Mouse (Mus musculus) hindbrain, embryonic 10.5 days (tissue): ENCODE results near the gene Mtrf1. TPM values are rescaled to one million over a fixed set of nuclear protein-coding genes. Genes with fewer than 3 reads are reported as not detected.
A peak's percentile ranks its signal among the peaks of the same experiment; 100 is the strongest.

ENCODE experiments used
- DNase-seq: peaks from one replicate; pipeline ENCODE4 v3.0.0-alpha.2; 2017; ENCODE audit warnings: low spot score
- H3K27ac ChIP-seq: fragments of 300-500 bp; sonication (generic); 2 replicates; pipeline ENCODE4 v1.5.1; 2016; ENCODE audit warnings: mild to moderate bottlenecking, moderate library complexity
- H3K27me3 ChIP-seq: fragments of 300-500 bp; sonication (generic); 2 replicates; pipeline ENCODE4 v1.6.1; 2016; ENCODE audit warnings: mild to moderate bottlenecking; ENCODE audit not compliant: poor library complexity, insufficient read depth, severe bottlenecking
- H3K36me3 ChIP-seq: fragments of 300-500 bp; sonication (generic); 2 replicates; pipeline ENCODE4 v1.6.1; 2016; ENCODE audit warnings: mild to moderate bottlenecking, moderate library complexity
- H3K4me1 ChIP-seq: fragments of 300-500 bp; sonication (generic); replicated peaks from 2 replicates; pipeline ENCODE4 v1.6.1; 2016; ENCODE audit warnings: mild to moderate bottlenecking
- H3K4me3 ChIP-seq: fragments of 300-500 bp; sonication (generic); 2 replicates; pipeline ENCODE4 v1.5.1; 2016; ENCODE audit warnings: mild to moderate bottlenecking, moderate library complexity
- H3K9me3 ChIP-seq: fragments of 300-500 bp; sonication (generic); 2 replicates; pipeline ENCODE4 v1.6.1; 2016; ENCODE audit warnings: mild to moderate bottlenecking, moderate library complexity
- WGBS: fragments of 180-500 bp; shearing (Covaris S2); methylation state at CpG from one replicate; pipeline ENCODE4 v1.1.7; 2016; 5-methylcytosine and 5-hydroxymethylcytosine counted together
- polyA plus RNA-seq: library from polyadenylated mRNA; unstranded; fragments of >200 nt; fragmentation: Nextera tagmentation; extraction: Ambion mirVana; gene quantifications from 2 replicates; pipeline ENCODE4 v1.2.1, GENCODE M21; 2016

Gene Mtrf1
- 9.5 and 10.5 TPM in 2 replicates for polyA plus RNA-seq

- Histone ChIP-seq H3K4me1 (peaks cover 10% of the 10 kb centered on the region), H3K27me3 (no peaks in the 10 kb centered on the region), H3K36me3 (peaks cover 13% of the 10 kb centered on the region), H3K27ac (peak within 1 kb of the TSS; percentile 94), H3K4me3 (peak within 1 kb of the TSS; percentile 60), H3K9me3 (no peaks in the 10 kb centered on the region)
- 21% methylated on average over 23 of the region's 23 CpGs for WGBS
- DNase-seq: peak; percentile 71
These were observed at the start of gene Mtrf1 for GRCm38 (mm10) chr14:79397321-79398122. Mtrf1 (plus strand) TSS chr14:79397772.

GRCm38 (mm10) chr14:79358055-79358454, 39.5 kb upstream of the Mtrf1 start:
- H3K4me1 ChIP-seq: no peaks in the 10 kb centered on the region
- H3K27ac ChIP-seq: no peak overlapping the region
- no peak for DNase-seq
- peaks cover 86% of the 10 kb centered on the region for H3K36me3 ChIP-seq
- H3K4me3 ChIP-seq: no peak overlapping the region
- H3K27me3 ChIP-seq: no peaks in the 10 kb centered on the region
- H3K9me3 ChIP-seq: no peaks in the 10 kb centered on the region
- 93% methylated on average over 2 of the region's 2 CpGs for WGBS

GRCm38 (mm10) chr14:79377041-79377440, 20.5 kb upstream of the Mtrf1 start:
- H3K4me1 ChIP-seq: no peaks in the 10 kb centered on the region
- no peaks in the 10 kb centered on the region for H3K27me3 ChIP-seq
- H3K9me3 ChIP-seq: no peaks in the 10 kb centered on the region
- no peak for DNase-seq
- no peak overlapping the region for H3K4me3 ChIP-seq
- no peak overlapping the region for H3K27ac ChIP-seq
- H3K36me3 ChIP-seq: peaks cover 61% of the 10 kb centered on the region

GRCm38 (mm10) chr14:79383120-79383519, 14.5 kb upstream of the Mtrf1 start:
- 0 out of 2 replicates have a peak, but pooled peaks cover 4% of the 10 kb centered on the region for H3K4me1 ChIP-seq
- 96% methylated on average over 7 of the region's 7 CpGs for WGBS
- no peak for DNase-seq
- H3K27me3 ChIP-seq: no peaks in the 10 kb centered on the region
- peaks cover 86% of the 10 kb centered on the region for H3K36me3 ChIP-seq
- no peaks in the 10 kb centered on the region for H3K9me3 ChIP-seq
- H3K27ac ChIP-seq: no peak overlapping the region
- H3K4me3 ChIP-seq: no peak overlapping the region

- H3K27ac ChIP-seq: no peak overlapping the region
- peaks cover 20% of the 10 kb centered on the region for H3K4me1 ChIP-seq
- no peaks in the 10 kb centered on the region for H3K27me3 ChIP-seq
- 94% methylated on average over 3 of the region's 3 CpGs for WGBS
- no peaks in the 10 kb centered on the region for H3K9me3 ChIP-seq
- peaks cover 43% of the 10 kb centered on the region for H3K36me3 ChIP-seq
- no peak overlapping the region for H3K4me3 ChIP-seq
- DNase-seq: no peak
These were observed 9.3 kb upstream of the Mtrf1 start for GRCm38 (mm10) chr14:79388304-79388703.

GRCm38 (mm10) chr14:79389438-79390264, 7.9 kb upstream of the Mtrf1 start:
- no peak for DNase-seq
- WGBS: 4% methylated on average over 16 of the region's 16 CpGs
- Histone ChIP-seq H3K27me3 (no peaks in the 10 kb centered on the region), H3K4me3 (peak overlapping the region; percentile 81), H3K9me3 (no peaks in the 10 kb centered on the region), H3K36me3 (peaks cover 33% of the 10 kb centered on the region), H3K4me1 (peaks cover 20% of the 10 kb centered on the region), H3K27ac (peak overlapping the region; percentile 95)

GRCm38 (mm10) chr14:79390265-79390926, 7.2 kb upstream of the Mtrf1 start, which contains the start of gene Naa16:
Naa16 (minus strand) TSS chr14:79390778.
- Histone ChIP-seq H3K27ac (peak within 1 kb of the TSS; percentile 95), H3K36me3 (peaks cover 26% of the 10 kb centered on the region), H3K4me3 (peak within 1 kb of the TSS; percentile 81), H3K27me3 (no peaks in the 10 kb centered on the region), H3K9me3 (no peaks in the 10 kb centered on the region), H3K4me1 (peaks cover 20% of the 10 kb centered on the region)
- DNase-seq: peak; percentile 98
- WGBS: under 1% methylated on average over 71 of the region's 71 CpGs

GRCm38 (mm10) chr14:79393289-79393688, 4.3 kb upstream of the Mtrf1 start:
- peaks cover 19% of the 10 kb centered on the region for H3K4me1 ChIP-seq
- 79% methylated on average over 1 of the region's 1 CpGs for WGBS

GRCm38 (mm10) chr14:79394564-79394963, 3.0 kb upstream of the Mtrf1 start:
- peaks cover 17% of the 10 kb centered on the region for H3K4me1 ChIP-seq
- no peak overlapping the region for H3K4me3 ChIP-seq
- no peaks in the 10 kb centered on the region for H3K27me3 ChIP-seq
- no peaks in the 10 kb centered on the region for H3K9me3 ChIP-seq
- H3K27ac ChIP-seq: no peak overlapping the region
- no peaks in the 10 kb centered on the region for H3K36me3 ChIP-seq
- DNase-seq: peak; percentile 31

More at GRCm38 (mm10) chr14:79393289-79393688, 4.3 kb upstream of the Mtrf1 start:
- Histone ChIP-seq H3K27me3 (no peaks in the 10 kb centered on the region), H3K9me3 (no peaks in the 10 kb centered on the region), H3K4me3 (no peak overlapping the region), H3K36me3 (no peaks in the 10 kb centered on the region), H3K27ac (no peak overlapping the region)
- no peak for DNase-seq

- Histone ChIP-seq H3K36me3 (peaks cover 38% of the 10 kb centered on the region), H3K4me1 (no peaks in the 10 kb centered on the region), H3K4me3 (no peak overlapping the region), H3K27me3 (no peaks in the 10 kb centered on the region), H3K9me3 (no peaks in the 10 kb centered on the region), H3K27ac (no peak overlapping the region)
- DNase-seq: no peak
- WGBS: 83% methylated on average over 2 of the region's 2 CpGs
These were observed 10.1 kb downstream of the Mtrf1 start for GRCm38 (mm10) chr14:79407641-79408040.

- no peak for DNase-seq
- H3K9me3 ChIP-seq: no peaks in the 10 kb centered on the region
- H3K4me3 ChIP-seq: no peak overlapping the region
- no peaks in the 10 kb centered on the region for H3K4me1 ChIP-seq
- H3K27me3 ChIP-seq: no peaks in the 10 kb centered on the region
- H3K27ac ChIP-seq: no peak overlapping the region
- peaks cover 40% of the 10 kb centered on the region for H3K36me3 ChIP-seq
- 94% methylated on average over 6 of the region's 6 CpGs for WGBS
These were observed 11.8 kb downstream of the Mtrf1 start for GRCm38 (mm10) chr14:79409278-79409830.

GRCm38 (mm10) chr14:79410662-79411061, 13.1 kb downstream of the Mtrf1 start:
- Histone ChIP-seq H3K36me3 (peaks cover 43% of the 10 kb centered on the region), H3K9me3 (no peaks in the 10 kb centered on the region), H3K4me3 (no peak overlapping the region), H3K4me1 (no peaks in the 10 kb centered on the region), H3K27ac (no peak overlapping the region), H3K27me3 (no peaks in the 10 kb centered on the region)
- no peak for DNase-seq
- WGBS: 74% methylated on average over 2 of the region's 2 CpGs
